Mouse (Mus musculus) MEL (cell line): ENCODE results near the gene Cox4i1.

Experiments
- CTCF ChIP-seq, 3 experiments: IDR thresholded peaks in 2 of 3; conservative IDR thresholded peaks in 1 of 3; 2 replicates each; pipeline ENCODE4 v1.5.1; 2011 to 2012; ENCODE audit warnings: low read length in 3 of 3, low read depth in 2 of 3, mild to moderate bottlenecking in 2 of 3, improper control_type of control experiment in 1 of 3, inconsistent platforms in 1 of 3, mixed read lengths in 1 of 3, moderate library complexity in 1 of 3; ENCODE audit not compliant: control insufficient read depth in 1 of 3, insufficient read depth in 1 of 3, poor library complexity in 1 of 3, severe bottlenecking in 1 of 3
- E2F4 ChIP-seq: IDR thresholded peaks from 2 replicates; pipeline ENCODE4 v1.6.1; 2011; ENCODE audit warnings: low read depth, low read length, improper control_type of control experiment, borderline replicate concordance
- EP300 ChIP-seq, 2 experiments: IDR thresholded peaks; 2 replicates each; pipeline ENCODE4 v1.6.1; 2011; ENCODE audit warnings: improper control_type of control experiment in 2 of 2, low read length in 2 of 2, low read depth in 1 of 2, mild to moderate bottlenecking in 1 of 2
- MEF2A ChIP-seq: IDR thresholded peaks from 2 replicates; pipeline ENCODE4 v1.6.1; 2014; ENCODE audit warnings: low read depth, mild to moderate bottlenecking, inconsistent platforms, low read length, improper control_type of control experiment; ENCODE audit not compliant: poor library complexity, insufficient replicate concordance, severe bottlenecking; ENCODE audit errors: extremely low read depth
- POLR2A ChIP-seq, 2 experiments: IDR thresholded peaks; 2 replicates each; pipeline ENCODE4 v1.6.1; 2011 to 2012; ENCODE audit warnings: low read length in 2 of 2, mild to moderate bottlenecking in 2 of 2, control low read depth in 1 of 2, improper control_type of control experiment in 1 of 2, low read depth in 1 of 2, moderate library complexity in 1 of 2; ENCODE audit not compliant: control insufficient read depth in 1 of 2, insufficient read depth in 1 of 2, poor library complexity in 1 of 2
- UBTF ChIP-seq: IDR thresholded peaks from 2 replicates; pipeline ENCODE4 v1.6.1; 2012; ENCODE audit warnings: low read depth, mild to moderate bottlenecking, inconsistent platforms, low read length, improper control_type of control experiment, moderate library complexity, borderline replicate concordance; ENCODE audit not compliant: insufficient read depth
- ZNF384 ChIP-seq: IDR thresholded peaks from 2 replicates; pipeline ENCODE4 v1.6.1; 2012; ENCODE audit warnings: low read depth, mild to moderate bottlenecking, inconsistent platforms, low read length, improper control_type of control experiment

DNA sequence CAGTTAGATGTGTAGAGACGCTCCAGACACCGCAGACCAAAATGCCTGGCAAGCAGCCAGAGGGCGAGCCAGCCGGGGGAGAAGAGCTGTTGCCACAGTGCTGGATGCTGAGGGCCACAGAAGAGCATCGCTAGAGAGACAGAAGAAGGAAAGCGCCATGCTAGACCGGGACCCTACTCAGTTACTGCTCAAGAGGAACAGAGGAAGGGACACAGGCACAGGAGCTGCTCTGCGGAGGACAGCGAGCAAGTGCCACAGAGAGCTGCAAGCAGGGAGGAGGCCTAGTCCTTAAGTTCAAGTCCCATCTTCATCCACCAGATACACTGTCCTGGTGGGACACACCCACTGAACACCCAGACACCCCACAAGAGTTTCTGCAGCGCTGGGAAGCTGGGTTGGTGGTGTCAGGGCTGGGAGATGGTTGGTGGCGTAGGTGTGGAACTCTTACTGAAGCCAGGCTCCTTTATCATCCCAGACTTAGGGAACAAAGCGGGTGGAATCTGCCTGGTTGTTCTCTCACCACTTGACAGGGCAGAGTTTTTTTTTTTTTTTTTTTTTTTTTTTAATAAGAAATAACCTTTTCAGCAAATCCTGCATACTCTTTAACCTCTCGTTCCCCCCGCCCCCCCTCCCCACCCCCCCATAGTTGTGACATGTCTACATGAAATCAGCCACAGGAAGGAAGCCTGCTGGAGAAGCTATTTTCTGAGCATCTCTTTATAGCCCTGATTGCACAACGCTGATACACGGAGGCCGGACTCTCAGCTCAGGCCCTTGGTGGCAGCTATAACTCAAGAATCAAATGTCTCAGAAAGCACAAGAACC, 29.3 kb downstream of the Cox4i1 start:
- no peak for TF ChIP-seq MEF2A
- no peak for TF ChIP-seq E2F4
- no peak for TF ChIP-seq CTCF (IDR thresholded peaks at IDR 0.05 in 2 of 3, conservative IDR thresholded peaks at IDR 0.05 in 1 of 3; ENCODE audit: control insufficient read depth in 1 of 3, insufficient read depth in 1 of 3, low read depth in 2 of 3, low read length in 3 of 3, poor library complexity in 1 of 3, severe bottlenecking in 1 of 3)
- TF ChIP-seq POLR2A (IDR thresholded peaks at IDR 0.05; ENCODE audit: control insufficient read depth in 1 of 2, insufficient read depth in 1 of 2, low read depth in 1 of 2, low read length in 2 of 2, poor library complexity in 1 of 2) = no peak
- TF ChIP-seq EP300 (IDR thresholded peaks at IDR 0.05; ENCODE audit: low read depth in 1 of 2, low read length in 2 of 2) = no peak
- TF ChIP-seq UBTF = no peak
- TF ChIP-seq ZNF384 = no peak
